Mouse (Mus musculus): Measurements from ENCODE around the gene Foxj1. TPM values are rescaled to one million over a fixed set of nuclear protein-coding genes. Genes with fewer than 3 reads are reported as not detected.
A peak's percentile ranks its signal among the peaks of the same experiment; 100 is the strongest.

Gene Foxj1
- polyA plus RNA-seq, 1 experiment from 2014 or later: 5.3 TPM

GRCm38 (mm10) chr11:116305423-116305822 lies 29.8 kb downstream of the Foxj1 start:
- Histone ChIP-seq H3K27ac (ENCODE audit: low read depth, low read length) (no peak overlapping the region), H3K36me3 (ENCODE audit: control insufficient read depth, insufficient read depth, low read length) (peaks cover 4% of the 10 kb centered on the region; the same call in 1 of the 2 replicates), H3K4me3 (ENCODE audit: low read depth, low read length) (no peak overlapping the region; the same call in 1 of the 2 replicates), H3K4me2 (ENCODE audit: low read depth, low read length, severe bottlenecking) (no peak overlapping the region; the same call in 1 of the 2 replicates), H3K4me1 (replicated peaks; ENCODE audit: control insufficient read depth, insufficient read depth, low read length) (no peaks in the 10 kb centered on the region; the same call in 1 of the 2 replicates), H3K9me3 (ENCODE audit: control insufficient read depth, low read length) (no peaks in the 10 kb centered on the region), H3K9ac (ENCODE audit: low read length) (no peak overlapping the region; the same call in 1 of the 2 replicates), H3K27me3 (ENCODE audit: control insufficient read depth, insufficient read depth, low read length) (no peaks in the 10 kb centered on the region; the same call in 1 of the 2 replicates)
- ATAC-seq (replicated peaks; ENCODE audit: low FRiP score) (no peak), DNase-seq (ENCODE audit: low spot score) (no peak)
- WGBS: 96% methylated on average over 2 of the region's 2 CpGs

GRCm38 (mm10) chr11:116298621-116299020 lies 36.6 kb downstream of the Foxj1 start:
- Histone ChIP-seq H3K4me2 (ENCODE audit: low read depth, low read length, severe bottlenecking) (no peak overlapping the region), H3K36me3 (ENCODE audit: control insufficient read depth, insufficient read depth, low read length) (peaks cover 5% of the 10 kb centered on the region; the same call in 1 of the 2 replicates), H3K4me1 (replicated peaks; ENCODE audit: control insufficient read depth, insufficient read depth, low read length) (no peaks in the 10 kb centered on the region), H3K27ac (ENCODE audit: low read depth, low read length) (no peak overlapping the region), H3K9me3 (ENCODE audit: control insufficient read depth, low read length) (no peaks in the 10 kb centered on the region), H3K4me3 (ENCODE audit: low read depth, low read length) (no peak overlapping the region), H3K27me3 (ENCODE audit: control insufficient read depth, insufficient read depth, low read length) (no peaks in the 10 kb centered on the region), H3K9ac (ENCODE audit: low read length) (no peak overlapping the region)
- DNase-seq (ENCODE audit: low spot score) (no peak), ATAC-seq (replicated peaks; ENCODE audit: low FRiP score) (no peak)
- 89% methylated on average over 6 of the region's 6 CpGs for WGBS

DNA sequence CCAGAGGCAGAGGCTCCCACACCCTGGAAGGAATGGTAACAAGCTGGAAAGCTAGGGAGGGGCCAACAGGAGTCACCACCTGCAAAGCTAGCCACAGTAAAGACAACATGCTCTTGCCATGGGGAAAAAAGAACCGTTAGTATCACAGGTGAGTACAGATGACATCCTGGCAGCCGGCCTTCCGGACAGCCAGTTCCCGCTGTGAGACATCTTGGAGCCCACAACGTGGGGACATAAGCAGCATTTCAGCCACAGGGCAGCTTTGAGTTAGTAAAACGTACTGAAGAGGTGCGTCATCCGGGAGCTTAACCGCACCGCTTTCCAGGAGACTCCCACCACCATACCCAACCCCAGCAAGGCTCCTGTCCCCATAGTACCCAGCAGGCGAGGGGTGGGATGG lies 37.0 kb downstream of the Foxj1 start:
- no peak overlapping the region for H3K9ac ChIP-seq (ENCODE audit: low read length)
- H3K27me3 ChIP-seq (ENCODE audit: control insufficient read depth, insufficient read depth, low read length): no peaks in the 10 kb centered on the region
- no peak overlapping the region for H3K27ac ChIP-seq (ENCODE audit: low read depth, low read length)
- ATAC-seq (replicated peaks; ENCODE audit: low FRiP score) (no peak), DNase-seq (ENCODE audit: low spot score) (no peak)
- WGBS: 92% methylated on average over 11 of the region's 11 CpGs
- H3K9me3 ChIP-seq (ENCODE audit: control insufficient read depth, low read length): no peaks in the 10 kb centered on the region
- H3K36me3 ChIP-seq (ENCODE audit: control insufficient read depth, insufficient read depth, low read length): peaks cover 3% of the 10 kb centered on the region; the same call in 1 of the 2 replicates
- no peaks in the 10 kb centered on the region for H3K4me1 ChIP-seq (replicated peaks; ENCODE audit: control insufficient read depth, insufficient read depth, low read length)
- H3K4me2 ChIP-seq (ENCODE audit: low read depth, low read length, severe bottlenecking): no peak overlapping the region
- no peak overlapping the region for H3K4me3 ChIP-seq (ENCODE audit: low read depth, low read length)

DNA sequence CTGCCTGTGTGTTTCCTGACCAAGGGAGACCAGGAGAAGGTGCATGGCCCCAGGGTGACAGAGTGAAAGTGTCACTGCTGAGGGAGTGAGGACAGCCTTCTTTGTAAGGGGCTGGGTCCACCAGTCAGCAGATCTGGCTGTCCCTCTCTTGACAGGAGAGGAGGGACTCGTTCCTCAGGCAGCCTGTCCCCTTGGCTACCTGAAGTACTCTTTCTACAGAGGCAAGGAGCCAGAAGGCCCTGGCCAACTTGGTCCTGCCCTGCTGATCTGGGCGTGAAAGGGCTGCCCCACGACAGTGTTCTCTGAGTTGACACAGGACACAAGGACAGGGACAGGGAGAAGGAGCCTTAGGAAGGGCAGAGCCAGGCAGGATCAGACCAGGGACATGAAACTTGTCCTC lies 38.2 kb downstream of the Foxj1 start:
- 79% methylated on average over 3 of the region's 3 CpGs for WGBS
- no peaks in the 10 kb centered on the region for H3K4me1 ChIP-seq (replicated peaks; ENCODE audit: control insufficient read depth, insufficient read depth, low read length)
- H3K27ac ChIP-seq (ENCODE audit: low read depth, low read length): no peak overlapping the region
- DNase-seq (ENCODE audit: low spot score) (no peak), ATAC-seq (replicated peaks; ENCODE audit: low FRiP score) (no peak)
- H3K4me2 ChIP-seq (ENCODE audit: low read depth, low read length, severe bottlenecking): no peak overlapping the region
- no peaks in the 10 kb centered on the region for H3K9me3 ChIP-seq (ENCODE audit: control insufficient read depth, low read length)
- no peak overlapping the region for H3K9ac ChIP-seq (ENCODE audit: low read length)
- H3K27me3 ChIP-seq (ENCODE audit: control insufficient read depth, insufficient read depth, low read length): no peaks in the 10 kb centered on the region
- H3K36me3 ChIP-seq (ENCODE audit: control insufficient read depth, insufficient read depth, low read length): peaks cover 2% of the 10 kb centered on the region; the same call in 1 of the 2 replicates
- H3K4me3 ChIP-seq (ENCODE audit: low read depth, low read length): no peak overlapping the region

DNA sequence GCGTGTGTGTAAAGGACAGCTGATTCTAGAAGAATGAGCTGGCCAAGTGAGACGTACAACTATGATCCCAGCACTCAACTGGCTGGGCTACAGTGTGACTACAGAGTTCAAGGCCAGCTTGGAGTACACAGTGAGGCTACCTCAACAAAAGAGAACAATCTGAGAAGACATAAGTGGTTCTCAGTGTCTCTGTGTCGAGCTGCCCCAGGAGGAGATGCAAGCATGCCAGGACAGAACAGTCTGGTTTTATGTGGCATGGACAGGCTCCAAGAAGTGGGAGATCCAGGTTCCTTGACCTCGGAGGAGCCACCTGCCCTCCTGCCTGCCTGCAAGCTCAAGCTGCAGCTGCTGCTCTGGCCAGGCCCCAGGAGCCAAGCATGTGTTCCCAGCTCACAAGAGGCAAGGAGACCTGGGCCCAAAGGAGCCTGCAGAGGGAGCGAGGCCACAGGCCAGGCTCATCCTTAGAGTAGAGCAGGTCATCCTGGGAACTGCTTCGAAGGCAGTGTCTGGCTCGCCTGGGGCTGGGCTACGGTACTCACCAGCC lies 38.9 kb downstream of the Foxj1 start:
- ATAC-seq (replicated peaks; ENCODE audit: low FRiP score): no peak
- Histone ChIP-seq H3K27me3 (ENCODE audit: control insufficient read depth, insufficient read depth, low read length) (no peaks in the 10 kb centered on the region), H3K4me3 (ENCODE audit: low read depth, low read length) (no peak overlapping the region), H3K4me2 (ENCODE audit: low read depth, low read length, severe bottlenecking) (no peak overlapping the region), H3K36me3 (ENCODE audit: control insufficient read depth, insufficient read depth, low read length) (peaks cover 2% of the 10 kb centered on the region; the same call in 1 of the 2 replicates), H3K27ac (ENCODE audit: low read depth, low read length) (no peak overlapping the region), H3K9ac (ENCODE audit: low read length) (no peak overlapping the region), H3K9me3 (ENCODE audit: control insufficient read depth, low read length) (no peaks in the 10 kb centered on the region), H3K4me1 (replicated peaks; ENCODE audit: control insufficient read depth, insufficient read depth, low read length) (no peaks in the 10 kb centered on the region)
- peak; percentile 50 for DNase-seq (ENCODE audit: low spot score)
- WGBS: 89% methylated on average over 8 of the region's 8 CpGs

DNA sequence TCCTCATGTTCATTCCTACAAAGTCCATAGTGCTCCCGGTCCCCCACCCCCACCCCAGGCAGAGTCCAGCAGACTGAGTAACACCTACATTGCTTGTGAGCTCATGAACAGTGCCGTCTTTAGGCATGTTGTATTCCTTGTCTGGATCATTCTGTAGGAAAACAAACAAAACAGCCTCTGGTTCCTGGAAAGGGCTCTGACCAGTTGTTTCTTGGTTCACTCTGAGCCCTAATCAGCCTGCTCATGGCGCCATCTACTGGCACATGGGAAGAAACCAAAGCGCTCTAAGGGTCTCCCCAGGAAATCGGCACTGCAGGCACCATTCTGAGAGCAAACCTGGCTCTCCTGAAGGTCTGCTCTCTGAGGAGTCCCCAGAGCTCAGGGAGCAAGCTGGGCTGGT lies 40.9 kb downstream of the Foxj1 start:
- DNase-seq (ENCODE audit: low spot score): no peak
- Histone ChIP-seq H3K4me2 (ENCODE audit: low read depth, low read length, severe bottlenecking) (no peak overlapping the region), H3K9me3 (ENCODE audit: control insufficient read depth, low read length) (no peaks in the 10 kb centered on the region), H3K36me3 (ENCODE audit: control insufficient read depth, insufficient read depth, low read length) (no peaks in the 10 kb centered on the region; the same call in 1 of the 2 replicates), H3K4me3 (ENCODE audit: low read depth, low read length) (no peak overlapping the region), H3K9ac (ENCODE audit: low read length) (no peak overlapping the region), H3K4me1 (replicated peaks; ENCODE audit: control insufficient read depth, insufficient read depth, low read length) (no peaks in the 10 kb centered on the region), H3K27ac (ENCODE audit: low read depth, low read length) (no peak overlapping the region), H3K27me3 (ENCODE audit: control insufficient read depth, insufficient read depth, low read length) (no peaks in the 10 kb centered on the region)
- no peak for ATAC-seq (replicated peaks; ENCODE audit: low FRiP score)
- 36% methylated on average over 5 of the region's 5 CpGs for WGBS

- Histone ChIP-seq H3K27ac (ENCODE audit: low read depth, low read length) (no peak overlapping the region), H3K27me3 (ENCODE audit: control insufficient read depth, insufficient read depth, low read length) (no peaks in the 10 kb centered on the region), H3K4me2 (ENCODE audit: low read depth, low read length, severe bottlenecking) (no peak overlapping the region), H3K4me3 (ENCODE audit: low read depth, low read length) (no peak overlapping the region), H3K9me3 (ENCODE audit: control insufficient read depth, low read length) (no peaks in the 10 kb centered on the region), H3K4me1 (replicated peaks; ENCODE audit: control insufficient read depth, insufficient read depth, low read length) (no peaks in the 10 kb centered on the region), H3K9ac (ENCODE audit: low read length) (no peak overlapping the region), H3K36me3 (ENCODE audit: control insufficient read depth, insufficient read depth, low read length) (no peaks in the 10 kb centered on the region; the same call in 1 of the 2 replicates)
- 87% methylated on average over 12 of the region's 12 CpGs for WGBS
- ATAC-seq (replicated peaks; ENCODE audit: low FRiP score) (no peak), DNase-seq (ENCODE audit: low spot score) (no peak)
Measured at GRCm38 (mm10) chr11:116293538-116294137, 41.6 kb downstream of the Foxj1 start.

GRCm38 (mm10) chr11:116292401-116292800 lies 42.8 kb downstream of the Foxj1 start:
- Histone ChIP-seq H3K9me3 (ENCODE audit: control insufficient read depth, low read length) (no peaks in the 10 kb centered on the region), H3K4me3 (ENCODE audit: low read depth, low read length) (no peak overlapping the region), H3K9ac (ENCODE audit: low read length) (no peak overlapping the region), H3K4me1 (replicated peaks; ENCODE audit: control insufficient read depth, insufficient read depth, low read length) (no peaks in the 10 kb centered on the region), H3K27me3 (ENCODE audit: control insufficient read depth, insufficient read depth, low read length) (no peaks in the 10 kb centered on the region), H3K4me2 (ENCODE audit: low read depth, low read length, severe bottlenecking) (no peak overlapping the region), H3K27ac (ENCODE audit: low read depth, low read length) (no peak overlapping the region), H3K36me3 (ENCODE audit: control insufficient read depth, insufficient read depth, low read length) (no peaks in the 10 kb centered on the region)
- DNase-seq (ENCODE audit: low spot score) (no peak), ATAC-seq (replicated peaks; ENCODE audit: low FRiP score) (no peak)
- WGBS: 90% methylated on average over 13 of the region's 13 CpGs

GRCm38 (mm10) chr11:116290556-116290955 lies 44.6 kb downstream of the Foxj1 start:
- WGBS: 88% methylated on average over 8 of the region's 8 CpGs
- Histone ChIP-seq H3K27me3 (ENCODE audit: control insufficient read depth, insufficient read depth, low read length) (no peaks in the 10 kb centered on the region), H3K36me3 (ENCODE audit: control insufficient read depth, insufficient read depth, low read length) (no peaks in the 10 kb centered on the region), H3K4me3 (ENCODE audit: low read depth, low read length) (no peak overlapping the region), H3K9me3 (ENCODE audit: control insufficient read depth, low read length) (no peaks in the 10 kb centered on the region), H3K9ac (ENCODE audit: low read length) (no peak overlapping the region), H3K4me1 (replicated peaks; ENCODE audit: control insufficient read depth, insufficient read depth, low read length) (no peaks in the 10 kb centered on the region), H3K4me2 (ENCODE audit: low read depth, low read length, severe bottlenecking) (no peak overlapping the region), H3K27ac (ENCODE audit: low read depth, low read length) (no peak overlapping the region)
- ATAC-seq (replicated peaks; ENCODE audit: low FRiP score) (no peak), DNase-seq (ENCODE audit: low spot score) (no peak)
